Mouse (Mus musculus) large intestine, adult 2 months (tissue): ENCODE results near the gene Stoml1. TPM values are rescaled to one million over a fixed set of nuclear protein-coding genes. Genes with fewer than 3 reads are reported as not detected.
"Not testable (repeated sequence)": the region's sequence is repeated elsewhere in the genome, so short reads cannot be mapped to it uniquely, and the experiment has no call there.

ENCODE experiments used
- DNase-seq: peaks from one replicate; pipeline ENCODE4 v3.0.0-alpha.2; 2012; ENCODE audit warnings: low read depth, low spot score
- WGBS: fragments of 180-500 bp; shearing (Covaris S2); methylation state at CpG from one replicate; pipeline ENCODE4 v1.1.7; 2018; 5-methylcytosine and 5-hydroxymethylcytosine counted together
- polyA plus RNA-seq: library from polyadenylated mRNA; depleted of rRNA; stranded (reverse); fragments of >200 nt; gene quantifications from 2 replicates; pipeline ENCODE4 v1.2.3, GENCODE M21; 2012

The Stoml1 gene
- polyA plus RNA-seq, 1 experiment: 23.4 TPM

DNA sequence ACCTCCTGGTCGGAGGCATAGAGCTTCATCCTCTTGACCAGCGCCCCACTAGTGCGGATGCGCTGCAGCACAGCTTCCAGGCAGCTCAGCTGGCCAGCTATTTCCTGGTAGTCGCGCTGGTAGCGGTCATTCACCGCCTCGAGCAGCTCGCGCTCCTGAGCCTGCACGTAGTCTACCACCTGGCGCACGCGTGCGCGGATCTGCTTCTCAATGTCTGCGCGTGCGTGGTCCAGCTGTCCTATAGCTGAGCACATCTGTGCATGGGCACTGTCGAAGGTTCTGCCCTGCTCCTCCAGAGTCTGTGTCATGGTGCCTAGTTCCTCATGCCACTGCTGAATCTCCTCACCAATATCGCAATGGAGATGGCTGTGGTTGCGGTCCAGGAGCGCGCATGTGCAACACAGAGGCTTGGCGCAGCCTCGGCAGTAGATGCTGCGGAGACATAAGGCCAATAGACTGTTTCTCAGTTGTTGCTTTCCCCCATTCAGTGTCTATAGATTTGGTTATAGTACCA is 18.4 kb upstream of the Stoml1 start:
- WGBS: 97% methylated on average over 28 of the region's 28 CpGs
- DNase-seq: no peak

DNA sequence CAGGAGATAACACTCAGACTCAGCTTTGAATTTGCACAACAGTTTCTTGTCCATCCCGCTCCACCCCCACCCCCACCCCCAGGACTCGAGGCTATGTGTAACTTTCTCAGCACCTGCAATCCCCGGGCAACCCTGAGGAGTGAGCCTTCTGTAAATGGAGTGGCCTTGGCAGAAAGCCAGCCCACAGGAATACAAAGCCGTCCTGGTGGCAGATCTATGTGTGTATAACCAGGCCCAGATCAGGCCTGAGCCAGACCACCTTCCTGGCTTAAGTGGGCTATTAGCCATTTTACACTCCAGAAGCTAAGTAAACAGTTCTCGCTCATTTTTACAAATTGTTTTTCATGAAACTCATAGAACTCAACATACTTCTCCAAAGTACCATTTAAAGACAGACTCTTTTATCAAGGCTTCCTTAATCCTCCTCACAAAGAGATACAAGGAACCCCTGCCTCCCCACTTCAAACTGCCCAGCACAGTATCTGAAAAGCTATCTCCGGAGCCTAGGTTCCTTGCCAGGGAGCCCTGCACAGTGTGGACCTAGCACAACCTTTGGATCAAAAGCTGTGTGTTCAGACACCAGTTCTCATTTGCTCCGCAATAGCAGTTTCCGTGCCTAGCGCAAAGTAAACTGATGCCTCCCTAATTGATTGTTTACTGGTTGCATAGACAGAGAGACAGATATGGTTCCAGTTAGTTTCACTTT is 11.0 kb upstream of the Stoml1 start:
- WGBS: 25% methylated on average over 9 of the region's 9 CpGs
- DNase-seq: no peak

DNA sequence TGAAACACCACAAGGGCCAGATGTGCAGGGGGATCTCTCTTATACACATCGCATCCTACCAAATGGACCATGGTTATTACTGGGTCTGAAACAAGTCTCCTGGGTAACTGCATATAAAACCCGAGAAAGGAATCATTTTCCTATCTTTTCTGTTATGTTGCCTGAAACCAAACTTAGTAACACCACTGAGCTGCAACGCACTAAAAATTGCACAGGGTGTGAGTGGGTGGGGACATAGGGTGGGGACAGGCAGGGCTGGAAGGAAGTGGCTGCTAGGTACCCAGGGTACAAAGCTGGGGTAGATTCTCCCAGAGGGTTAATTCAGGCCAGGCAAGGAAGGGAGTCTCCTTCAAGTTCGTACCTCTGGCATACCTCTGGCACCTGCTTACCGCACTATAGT is 10.3 kb upstream of the Stoml1 start:
- 33% methylated on average over 5 of the region's 5 CpGs for WGBS
- no peak for DNase-seq

DNA sequence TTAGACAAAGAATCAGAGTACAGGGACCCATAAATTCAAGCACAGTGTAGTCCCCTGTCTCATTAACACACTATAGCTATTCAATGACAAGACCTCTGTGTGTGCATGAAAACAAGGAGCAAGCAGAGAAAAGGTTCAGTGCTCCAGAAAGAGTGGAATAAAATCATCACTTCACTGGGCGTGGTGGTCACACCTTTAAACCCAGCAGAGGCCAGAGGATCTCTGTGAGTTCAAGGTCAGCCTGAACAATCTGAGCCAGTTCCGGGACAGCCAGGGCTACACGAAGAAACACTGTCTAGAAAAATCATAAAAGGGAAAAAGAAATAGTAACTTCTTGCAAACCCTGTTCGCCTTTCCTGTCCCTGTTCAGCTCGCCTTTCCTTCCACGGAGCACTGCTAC is 9.3 kb upstream of the Stoml1 start:
- DNase-seq: no peak
- 30% methylated on average over 6 of the region's 6 CpGs for WGBS

DNA sequence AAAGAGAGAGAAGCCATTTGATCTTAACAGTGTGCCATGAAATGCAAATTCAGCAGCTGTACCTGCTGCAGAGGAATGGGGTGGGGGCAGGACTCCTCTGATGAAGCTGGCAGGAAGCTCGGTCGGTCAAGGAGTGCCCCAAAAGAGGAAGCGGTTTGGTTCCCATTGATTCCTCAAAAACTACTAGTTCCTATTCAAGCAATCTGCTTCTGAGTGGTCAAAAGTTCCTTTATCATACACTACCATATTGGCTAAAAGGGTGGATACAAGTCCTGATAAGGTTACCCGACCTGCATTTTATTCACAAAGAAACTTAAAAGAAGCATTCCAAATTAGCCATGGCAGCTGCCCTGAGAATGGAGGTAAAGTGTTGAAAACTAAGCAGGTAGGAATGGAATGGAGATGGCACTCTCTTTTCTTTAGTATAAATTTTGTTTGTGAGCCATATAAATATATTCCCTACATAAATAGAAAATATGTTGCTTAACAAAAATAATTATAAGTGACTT is 6.8 kb upstream of the Stoml1 start:
- no peak for DNase-seq
- WGBS: 53% methylated on average over 4 of the region's 4 CpGs

DNA sequence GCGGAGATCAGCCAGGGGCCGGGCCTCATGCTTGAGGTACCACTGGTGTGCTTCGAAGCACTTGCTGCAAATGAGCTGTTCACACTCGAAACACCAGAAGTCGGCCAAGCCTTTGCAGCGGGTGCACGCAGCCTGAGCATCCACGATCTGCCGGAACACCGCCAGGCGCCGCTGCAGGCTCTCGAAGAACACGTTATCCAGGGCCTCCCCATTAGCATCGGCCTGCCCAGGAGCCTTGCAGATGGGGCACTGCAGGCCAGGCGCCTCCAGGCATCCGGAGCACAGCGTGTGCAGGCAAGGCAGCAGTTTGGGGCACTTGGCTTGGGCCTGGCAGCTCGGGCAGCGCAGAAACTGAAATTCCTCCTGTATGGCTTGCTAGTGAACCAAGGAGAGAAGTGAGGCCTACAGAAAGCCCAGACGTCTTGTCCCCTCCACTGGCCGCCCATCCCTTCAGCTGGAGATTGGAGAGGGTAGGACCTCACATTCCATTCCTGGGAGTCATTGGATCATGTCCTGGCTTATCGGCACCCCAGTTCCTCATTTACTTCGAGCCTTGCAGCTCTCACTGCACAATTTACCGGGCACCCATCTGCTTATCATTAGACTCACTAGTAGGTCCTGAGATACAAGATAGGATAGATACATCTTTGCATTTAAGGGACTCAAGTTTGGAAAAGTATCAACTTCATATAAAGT is 5.8 kb upstream of the Stoml1 start:
- peak; percentile 24 for DNase-seq
- WGBS: 12% methylated on average over 25 of the region's 25 CpGs

DNA sequence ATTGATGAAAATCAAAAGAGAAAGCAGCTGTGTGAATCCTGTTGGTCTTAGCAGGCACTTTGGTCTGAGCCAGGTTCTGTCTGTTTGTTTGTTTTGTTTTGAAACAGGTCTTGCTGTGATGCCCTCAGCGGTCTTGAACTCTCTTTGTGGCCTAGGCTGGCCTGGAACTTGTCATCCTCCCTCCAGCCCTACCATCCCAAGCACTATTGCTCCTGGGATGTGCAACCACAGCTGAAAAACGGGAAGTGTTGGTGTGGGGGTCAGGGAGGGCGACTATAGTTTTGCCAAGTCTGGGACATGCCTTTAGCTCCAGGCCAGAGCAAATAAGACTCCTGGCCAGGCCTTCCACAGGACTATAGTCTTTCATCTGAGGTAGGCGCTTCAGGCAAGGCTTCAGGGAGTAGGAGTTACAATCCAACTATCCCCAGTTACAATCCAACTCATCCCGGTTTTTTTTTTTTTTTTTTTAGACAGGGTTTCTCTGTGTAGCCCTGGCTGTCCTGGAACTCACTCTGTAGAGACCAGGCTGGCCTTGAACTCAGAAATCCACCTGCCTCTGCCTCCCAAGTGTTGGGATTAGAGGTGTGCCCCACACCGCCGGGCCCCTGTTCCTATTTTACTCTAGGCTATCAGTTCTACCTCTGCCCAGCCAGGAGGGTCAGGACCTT is 4.1 kb upstream of the Stoml1 start:
- DNase-seq: no peak
- 6% methylated on average over 7 of the region's 7 CpGs for WGBS

DNA sequence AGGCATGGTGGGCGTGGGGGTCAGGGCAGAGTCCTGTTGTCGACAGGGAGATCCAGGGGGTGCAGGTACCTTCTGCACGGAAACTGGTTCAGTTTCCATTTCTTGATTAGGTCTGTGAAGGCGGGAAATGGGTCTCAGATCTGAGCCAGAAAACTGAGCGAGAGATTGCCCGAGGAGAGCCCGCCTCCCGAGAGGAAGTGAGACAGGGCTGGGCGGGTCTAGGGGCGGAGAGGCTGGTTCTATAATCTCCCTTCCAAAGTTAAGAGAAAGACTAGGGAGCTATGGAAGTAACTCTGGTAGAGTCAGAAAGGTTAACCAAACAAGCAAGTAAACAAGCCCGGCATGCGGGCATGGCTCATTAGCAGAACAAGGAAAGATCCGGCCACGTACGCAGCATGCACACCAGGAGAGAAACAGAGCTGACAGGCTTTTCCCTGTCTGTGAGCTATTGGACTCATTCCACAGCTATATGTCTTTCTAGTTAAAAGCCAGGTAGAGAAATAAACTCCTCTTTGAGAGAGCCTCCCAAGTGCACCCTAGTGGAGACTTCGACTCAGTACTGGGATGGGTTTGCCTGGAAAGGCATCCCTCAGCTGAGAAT is 3.3 kb upstream of the Stoml1 start, which contains the start of gene Pml:
TSS of gene Pml (minus strand) at position 195 of the 601 bp plus-strand sequence.
- WGBS: under 1% methylated on average over 16 of the region's 16 CpGs
- peak; percentile 76 for DNase-seq

DNA sequence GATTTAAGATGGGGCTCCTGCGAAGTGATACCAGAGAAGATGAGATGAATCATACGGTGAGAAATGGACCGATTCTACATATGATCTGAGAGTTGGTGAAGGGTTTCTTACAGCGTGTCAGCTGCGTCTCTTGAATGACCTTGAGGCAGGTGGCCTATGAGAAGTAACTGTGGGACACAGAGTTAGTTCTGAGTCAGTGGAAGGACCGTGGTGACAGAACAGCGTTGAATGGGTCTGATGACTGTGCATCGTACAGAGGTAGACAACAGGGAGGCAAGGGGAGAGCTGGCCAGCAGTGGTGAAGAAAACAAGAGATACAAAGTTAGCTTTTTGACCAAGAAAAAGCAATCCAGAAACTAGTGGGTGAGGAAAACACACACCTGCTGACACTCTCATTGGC is 2.6 kb upstream of the Stoml1 start:
- WGBS: 60% methylated on average over 8 of the region's 8 CpGs
- no peak for DNase-seq

DNA sequence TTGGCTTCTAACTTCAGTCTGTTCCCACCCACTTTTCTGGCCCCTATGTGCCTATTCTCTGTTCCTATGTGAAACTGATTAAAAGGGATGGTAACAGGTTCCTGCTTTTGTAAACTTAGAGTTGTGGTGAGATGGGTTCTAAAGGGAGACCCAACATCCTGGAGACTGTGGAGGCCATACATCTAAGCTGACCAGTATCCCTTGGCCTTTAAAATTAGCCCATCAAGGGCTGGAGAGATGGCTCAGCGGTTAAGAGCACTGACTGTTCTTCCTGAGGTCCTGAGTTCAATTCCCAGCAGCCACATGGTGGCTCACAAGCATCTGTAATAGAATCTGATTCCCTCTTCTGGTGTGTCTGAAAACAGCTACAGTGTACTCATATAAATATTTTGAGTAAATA is 2.2 kb upstream of the Stoml1 start:
- WGBS: 90% methylated on average over 1 of the region's 1 CpGs
- not testable (repeated sequence) for DNase-seq

DNA sequence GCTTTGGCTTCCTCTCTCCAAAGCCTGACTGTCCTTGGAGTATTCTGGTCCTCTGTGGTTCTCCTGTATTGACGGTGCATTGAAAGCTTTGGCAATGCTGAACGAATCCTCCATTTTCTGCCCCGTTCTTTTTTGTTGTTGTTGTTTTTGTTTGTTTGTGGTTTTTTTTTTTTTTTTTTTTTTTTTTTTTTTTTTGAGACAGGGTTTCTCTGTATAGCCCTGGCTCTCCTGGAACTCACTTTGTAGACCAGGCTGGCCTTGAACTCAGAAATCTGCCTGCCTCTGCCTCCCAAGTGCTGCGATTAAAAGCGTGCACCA is 800 bp downstream of the Stoml1 start:
- WGBS: 47% methylated on average over 5 of the region's 5 CpGs
- DNase-seq: not testable (repeated sequence)

DNA sequence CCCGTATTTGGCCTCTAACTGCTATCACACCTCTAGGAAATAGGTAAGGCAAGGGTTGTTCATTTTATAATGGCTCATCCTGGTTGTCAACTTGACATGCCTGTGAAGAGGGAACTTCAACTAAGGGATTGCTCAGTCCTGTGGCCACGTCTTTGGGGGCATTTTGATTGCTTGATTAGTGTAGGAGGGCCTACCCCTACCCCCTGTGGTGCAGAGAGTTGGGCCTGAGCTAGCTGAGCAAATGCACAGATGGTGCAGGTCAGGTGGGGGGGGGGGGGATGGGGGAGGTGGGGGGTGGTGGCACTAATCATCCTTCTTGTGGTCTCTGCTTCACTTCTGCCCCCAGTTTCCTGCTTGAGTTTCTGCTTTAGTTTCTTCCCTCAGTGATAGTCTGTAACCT is 2.1 kb downstream of the Stoml1 start:
- WGBS: 80% methylated on average over 2 of the region's 2 CpGs
- no peak for DNase-seq

DNA sequence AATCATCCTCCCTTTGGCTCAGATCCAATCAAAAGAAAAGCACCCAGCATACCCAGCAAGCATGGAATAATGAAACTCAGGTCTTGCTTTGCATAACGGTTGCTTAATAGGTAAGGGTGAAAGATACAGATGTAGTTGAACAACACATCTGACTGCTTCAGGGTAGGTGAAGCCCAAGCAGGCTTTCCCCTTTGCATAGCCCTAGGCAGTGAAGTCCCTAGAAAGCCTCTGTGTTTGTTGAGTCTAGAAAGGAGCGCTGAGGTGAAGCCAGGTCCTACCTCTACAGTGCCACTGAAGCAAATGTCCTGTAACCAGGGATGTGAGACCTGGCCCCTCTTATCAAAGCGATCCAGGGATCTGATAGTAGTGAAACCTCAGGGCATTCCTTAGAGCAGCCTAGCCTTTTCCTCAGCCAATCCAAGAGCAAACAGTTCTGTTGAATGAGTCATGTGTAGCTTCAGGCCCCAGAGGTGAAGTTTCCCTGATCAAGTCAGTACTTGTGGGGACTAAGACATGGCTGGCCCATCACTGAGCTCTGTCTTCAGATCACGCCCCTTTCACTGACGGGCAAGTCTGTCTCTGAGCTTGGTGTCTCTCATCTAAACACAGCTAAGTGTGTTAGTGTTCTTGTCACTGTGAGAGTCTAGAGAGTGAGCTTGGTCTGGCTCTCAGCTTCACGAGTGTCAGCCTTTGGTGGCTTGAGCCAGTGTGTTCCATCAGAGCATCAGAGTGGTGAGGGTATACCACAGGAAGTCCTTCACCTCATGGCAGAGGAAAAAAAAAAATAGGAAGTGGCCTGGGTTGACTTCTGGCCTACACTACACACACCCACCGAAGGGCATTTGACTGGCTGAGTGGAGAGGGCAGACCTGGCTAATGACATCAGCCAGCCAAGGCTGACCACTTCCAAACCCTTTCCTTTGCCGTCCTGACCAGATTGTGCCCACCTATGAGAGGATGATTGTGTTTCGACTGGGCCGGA is 3.0 kb downstream of the Stoml1 start:
- no peak for DNase-seq
- 84% methylated on average over 10 of the region's 10 CpGs for WGBS

DNA sequence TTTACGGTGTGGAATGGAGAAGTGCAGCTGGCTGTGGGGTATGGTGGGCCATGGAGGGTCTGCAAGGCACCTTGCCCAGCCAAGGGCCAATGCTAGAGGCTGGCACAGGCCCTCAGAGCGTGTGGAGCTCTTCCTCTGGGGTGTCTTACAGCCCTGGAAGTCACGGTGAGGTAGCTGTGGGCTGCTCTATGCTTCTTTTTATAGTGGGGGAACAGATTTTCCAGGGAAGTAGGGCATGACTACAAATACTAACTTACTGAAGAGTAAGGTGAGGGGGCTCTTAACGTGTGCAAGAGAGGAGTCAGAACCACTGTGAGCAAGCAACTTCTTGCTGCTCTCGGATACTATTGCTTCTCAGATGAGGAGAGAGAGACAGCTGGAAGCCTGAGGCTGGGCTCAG is 9.5 kb downstream of the Stoml1 start:
- WGBS: 95% methylated on average over 5 of the region's 5 CpGs
- DNase-seq: no peak

DNA sequence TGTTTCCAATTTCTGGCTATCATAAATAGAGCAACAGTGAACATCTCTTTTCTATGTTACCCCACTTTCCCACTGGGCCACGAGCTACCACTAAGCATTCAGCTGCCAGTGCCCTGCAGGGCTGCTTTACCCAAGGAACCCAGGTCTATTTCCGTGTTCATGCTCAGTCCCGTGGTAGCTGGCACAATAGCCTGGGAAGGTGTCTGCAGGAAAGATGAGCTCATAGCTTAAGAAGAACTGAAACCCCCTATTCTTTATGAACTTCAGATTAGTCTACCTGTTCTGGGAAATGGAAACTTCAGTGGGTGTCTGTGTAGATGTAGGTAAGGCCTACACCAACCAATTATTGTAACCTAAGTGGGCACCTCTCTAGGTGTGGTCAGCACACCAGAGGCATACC is 12.4 kb downstream of the Stoml1 start:
- WGBS: 61% methylated on average over 3 of the region's 3 CpGs
- DNase-seq: no peak

DNA sequence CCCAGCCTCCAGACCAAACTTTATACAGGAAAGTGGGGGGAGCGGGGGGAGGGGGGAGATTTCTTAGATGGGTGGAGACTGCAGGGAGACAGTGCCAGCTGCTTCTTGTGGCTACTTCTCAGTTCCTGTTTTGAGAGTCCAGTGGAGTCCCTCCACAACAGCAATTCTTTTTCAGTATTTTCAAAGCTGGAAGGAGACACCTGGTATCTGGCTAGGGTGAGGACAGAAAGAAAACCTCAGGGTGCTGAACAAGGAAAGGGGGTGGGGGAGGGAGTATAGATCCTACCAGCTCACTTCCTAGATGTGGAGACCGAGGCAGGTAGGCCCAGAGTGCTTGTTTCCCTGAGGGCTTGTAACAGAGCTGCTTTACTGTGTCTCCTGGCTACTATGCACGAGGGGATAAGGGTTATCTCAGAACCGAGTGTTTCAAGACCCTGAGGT is 13.6 kb downstream of the Stoml1 start:
- no peak for DNase-seq
- WGBS: 43% methylated on average over 4 of the region's 4 CpGs

DNA sequence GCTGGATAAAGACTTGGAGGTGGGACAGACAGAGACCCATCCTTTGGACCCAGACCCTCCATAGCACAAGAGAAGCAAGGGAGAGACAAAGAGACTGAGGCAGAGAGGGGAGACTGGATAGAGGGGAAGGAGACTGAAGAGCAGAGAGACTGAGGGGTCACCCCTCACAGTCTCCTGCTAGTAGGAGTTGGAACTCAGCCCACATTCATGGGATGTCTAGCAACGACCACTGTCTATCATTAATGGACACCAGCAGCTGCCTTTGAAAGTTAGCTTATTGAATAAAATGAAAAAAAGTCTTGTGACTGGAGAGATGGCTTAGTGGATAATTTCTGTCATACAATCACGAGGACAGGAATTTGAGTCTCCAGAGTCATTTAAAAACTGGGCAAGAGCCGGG is 14.1 kb downstream of the Stoml1 start:
- WGBS: 63% methylated on average over 3 of the region's 3 CpGs
- no peak for DNase-seq

DNA sequence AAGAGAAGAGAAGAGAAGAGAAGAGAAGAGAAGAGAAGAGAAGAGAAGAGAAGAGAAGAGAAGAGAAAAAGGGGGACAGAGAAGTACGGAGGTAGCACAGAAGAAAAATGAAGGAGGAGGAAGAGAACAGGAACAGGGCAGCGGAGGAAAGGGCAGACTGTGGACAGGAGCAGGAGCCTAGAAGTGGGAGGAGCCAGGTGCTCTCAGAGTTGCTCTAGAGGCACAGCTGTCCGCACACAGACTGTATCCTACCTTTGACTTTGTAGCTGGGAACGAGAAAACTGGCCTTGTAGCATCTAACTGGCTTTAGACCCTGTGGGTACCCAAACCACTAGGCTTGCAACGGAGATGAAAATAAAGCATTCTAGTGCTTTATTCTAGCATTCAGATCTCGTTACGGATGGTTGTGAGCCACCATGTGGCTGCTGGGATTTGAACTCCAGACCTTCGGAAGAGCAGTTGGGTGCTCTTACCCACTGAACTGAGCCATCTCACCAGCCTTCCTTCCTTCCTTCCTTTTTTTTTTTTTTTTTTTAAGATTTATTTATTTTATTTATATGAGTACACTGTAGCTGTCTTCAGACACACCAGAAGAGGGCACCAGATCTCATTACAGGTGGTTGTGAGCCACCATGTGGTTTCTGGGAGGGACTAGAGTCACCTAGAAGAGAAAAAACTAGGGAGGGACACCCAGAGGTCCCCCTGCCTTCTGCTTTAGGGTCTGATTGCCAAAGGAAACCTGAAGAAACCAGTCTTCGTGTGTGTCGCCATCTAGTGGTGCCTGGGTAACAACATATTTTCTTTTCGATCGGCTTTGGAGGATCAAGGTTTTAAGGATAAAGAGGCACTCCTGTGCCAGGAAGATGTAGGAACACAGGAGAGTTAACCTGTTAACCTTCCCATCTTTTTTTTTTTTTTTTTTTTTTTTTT is 15.7 kb downstream of the Stoml1 start:
- 46% methylated on average over 12 of the region's 12 CpGs for WGBS

More for the DNA sequence above, 15.7 kb downstream of the Stoml1 start:
- no peak for DNase-seq
